Mouse (Mus musculus) MEL (cell line): ENCODE results near the gene Marveld3. TPM values are rescaled to one million over a fixed set of nuclear protein-coding genes. Genes with fewer than 3 reads are reported as not detected.

Experiments used
- DNase-seq: peaks from one replicate; pipeline ENCODE4 v3.0.0; 2011; ENCODE audit warnings: low read depth, low spot score
- H3K27ac ChIP-seq: 2 replicates; pipeline ENCODE4 v1.5.1; 2012; ENCODE audit warnings: low read depth, mild to moderate bottlenecking, control low read depth, low read length, moderate library complexity; ENCODE audit not compliant: control insufficient read depth
- H3K27me3 ChIP-seq, 2 experiments: fragments of 150-350 bp in 1 of 2; sonication (generic) in 1 of 2; 2 replicates each; pipeline ENCODE4 v1.6.1; 2012; ENCODE audit warnings: low read length in 2 of 2, mild to moderate bottlenecking in 2 of 2, improper control_type of control experiment in 1 of 2, moderate library complexity in 1 of 2; ENCODE audit not compliant: insufficient read depth in 2 of 2, control insufficient read depth in 1 of 2
- H3K36me3 ChIP-seq, 2 experiments: 2 replicates each; pipeline ENCODE4 v1.6.1; 2012 to 2014; ENCODE audit warnings: low read length in 2 of 2, improper control_type of control experiment in 1 of 2, inconsistent platforms in 1 of 2, mild to moderate bottlenecking in 1 of 2; ENCODE audit not compliant: insufficient read depth in 2 of 2, control insufficient read depth in 1 of 2
- H3K4me1 ChIP-seq, 2 experiments: fragments of 150-350 bp in 1 of 2; sonication (generic) in 1 of 2; 2 replicates each; pipeline ENCODE4 v1.6.1; 2012; ENCODE audit warnings: low read length in 2 of 2, improper control_type of control experiment in 1 of 2, mild to moderate bottlenecking in 1 of 2; ENCODE audit not compliant: insufficient read depth in 2 of 2, control insufficient read depth in 1 of 2
- H3K4me3 ChIP-seq, 2 experiments: fragments of 150-350 bp in 1 of 2; sonication (generic) in 1 of 2; 2 replicates each; pipeline ENCODE4 v1.5.1; 2012; ENCODE audit warnings: low read depth in 2 of 2, low read length in 2 of 2, mild to moderate bottlenecking in 2 of 2, moderate library complexity in 2 of 2, control low read depth in 1 of 2, improper control_type of control experiment in 1 of 2; ENCODE audit not compliant: control insufficient read depth in 1 of 2, insufficient read depth in 1 of 2
- H3K79me2 ChIP-seq: 2 replicates; pipeline ENCODE4 v1.6.1; 2012; ENCODE audit warnings: mild to moderate bottlenecking, low read length, moderate library complexity; ENCODE audit not compliant: control insufficient read depth, poor library complexity, insufficient read depth
- H3K9ac ChIP-seq: 2 replicates; pipeline ENCODE4 v1.6.1; 2012; ENCODE audit warnings: low read depth, mild to moderate bottlenecking, control low read depth, low read length, moderate library complexity; ENCODE audit not compliant: control insufficient read depth, poor library complexity, severe bottlenecking
- H3K9me3 ChIP-seq: fragments of 150-350 bp; sonication (generic); replicated peaks from 2 replicates; pipeline ENCODE4 v1.6.1; 2012; ENCODE audit warnings: mild to moderate bottlenecking, low read length, improper control_type of control experiment, moderate library complexity; ENCODE audit not compliant: insufficient read depth
- CHD2 ChIP-seq: IDR thresholded peaks from 2 replicates; pipeline ENCODE4 v1.6.1; 2011; ENCODE audit warnings: low read length, improper control_type of control experiment
- ELF1 ChIP-seq: IDR thresholded peaks from 2 replicates; pipeline ENCODE4 v1.6.1; 2014; ENCODE audit warnings: low read depth, mild to moderate bottlenecking, inconsistent platforms, low read length, improper control_type of control experiment, moderate library complexity
- EP300 ChIP-seq, 2 experiments: IDR thresholded peaks; 2 replicates each; pipeline ENCODE4 v1.6.1; 2011; ENCODE audit warnings: improper control_type of control experiment in 2 of 2, low read length in 2 of 2, low read depth in 1 of 2, mild to moderate bottlenecking in 1 of 2
- GATA1 ChIP-seq: IDR thresholded peaks from 2 replicates; pipeline ENCODE4 v1.6.1; 2011; ENCODE audit warnings: low read depth, low read length, improper control_type of control experiment
- HCFC1 ChIP-seq: IDR thresholded peaks from 2 replicates; pipeline ENCODE4 v1.6.1; 2012; ENCODE audit warnings: low read depth, mild to moderate bottlenecking, inconsistent platforms, low read length, improper control_type of control experiment, moderate library complexity
- JUND ChIP-seq: IDR thresholded peaks from 2 replicates; pipeline ENCODE4 v1.6.1; 2011; ENCODE audit warnings: low read depth, mild to moderate bottlenecking, improper control_type of control experiment, low read length
- KAT2A ChIP-seq: conservative IDR thresholded peaks from 2 replicates; pipeline ENCODE4 v1.6.1; 2012; ENCODE audit warnings: low read depth, low read length, improper control_type of control experiment, inconsistent platforms
- MAX ChIP-seq: IDR thresholded peaks from 2 replicates; pipeline ENCODE4 v1.6.1; 2011; ENCODE audit warnings: low read length, improper control_type of control experiment
- MYC ChIP-seq: IDR thresholded peaks from 2 replicates; pipeline ENCODE4 v1.6.1; 2011; ENCODE audit warnings: low read depth, mild to moderate bottlenecking, low read length, improper control_type of control experiment, moderate library complexity
- NELFE ChIP-seq: IDR thresholded peaks from 2 replicates; pipeline ENCODE4 v1.6.1; 2011; ENCODE audit warnings: low read depth, low read length, improper control_type of control experiment
- NRF1 ChIP-seq: IDR thresholded peaks from 2 replicates; pipeline ENCODE4 v1.6.1; 2014; ENCODE audit warnings: low read depth, mild to moderate bottlenecking, inconsistent platforms, low read length, improper control_type of control experiment, moderate library complexity; ENCODE audit not compliant: poor library complexity, insufficient read depth, severe bottlenecking
- POLR2AphosphoS2 ChIP-seq: IDR thresholded peaks from 2 replicates; pipeline ENCODE4 v1.6.1; 2011; ENCODE audit warnings: low read length, improper control_type of control experiment
- POLR2AphosphoS5 ChIP-seq: IDR thresholded peaks from 2 replicates; pipeline ENCODE4 v1.6.1; 2012; ENCODE audit warnings: low read depth, borderline replicate concordance, mild to moderate bottlenecking, inconsistent platforms, low read length, moderate library complexity, mixed read lengths
- RAD21 ChIP-seq: IDR thresholded peaks from 2 replicates; pipeline ENCODE4 v1.6.1; 2011; ENCODE audit warnings: mild to moderate bottlenecking, low read depth, low read length, improper control_type of control experiment
- SIN3A ChIP-seq: IDR thresholded peaks from 2 replicates; pipeline ENCODE4 v1.6.1; 2012; ENCODE audit warnings: low read length, improper control_type of control experiment, inconsistent platforms
- TAL1 ChIP-seq: IDR thresholded peaks from 2 replicates; pipeline ENCODE4 v1.6.1; 2012; ENCODE audit warnings: mild to moderate bottlenecking, inconsistent platforms, low read length, moderate library complexity, mixed read lengths
- TBP ChIP-seq: IDR thresholded peaks from 2 replicates; pipeline ENCODE4 v1.8.0; 2011; ENCODE audit warnings: low read depth, low read length, improper control_type of control experiment
- TCF12 ChIP-seq: IDR thresholded peaks from 2 replicates; pipeline ENCODE4 v1.6.1; 2014; ENCODE audit warnings: low read depth, mild to moderate bottlenecking, inconsistent platforms, low read length, improper control_type of control experiment, moderate library complexity
- UBTF ChIP-seq: IDR thresholded peaks from 2 replicates; pipeline ENCODE4 v1.6.1; 2012; ENCODE audit warnings: low read depth, mild to moderate bottlenecking, inconsistent platforms, low read length, improper control_type of control experiment, moderate library complexity, borderline replicate concordance; ENCODE audit not compliant: insufficient read depth
- USF2 ChIP-seq, 2 experiments: IDR thresholded peaks; 2 replicates each; pipeline ENCODE4 v1.6.1; 2011 to 2012; ENCODE audit warnings: improper control_type of control experiment in 2 of 2, low read length in 2 of 2, borderline replicate concordance in 1 of 2, inconsistent platforms in 1 of 2, low read depth in 1 of 2, mild to moderate bottlenecking in 1 of 2; ENCODE audit not compliant: insufficient read depth in 1 of 2
- ZMIZ1 ChIP-seq: IDR thresholded peaks from 2 replicates; pipeline ENCODE4 v1.6.1; 2012; ENCODE audit warnings: low read depth, mild to moderate bottlenecking, inconsistent platforms, low read length, improper control_type of control experiment, moderate library complexity
- ZNF384 ChIP-seq: IDR thresholded peaks from 2 replicates; pipeline ENCODE4 v1.6.1; 2012; ENCODE audit warnings: low read depth, mild to moderate bottlenecking, inconsistent platforms, low read length, improper control_type of control experiment
- polyA plus RNA-seq, 2 experiments: library from polyadenylated mRNA; stranded (reverse) in 1 of 2; unstranded in 1 of 2; fragments of >175 nt in 1 of 2; fragments of >200 nt in 1 of 2; gene quantifications; 2 replicates each; pipeline versions ENCODE4 v1.2.1 to v1.2.4; 2012; ENCODE audit warnings: low replicate concordance in 2 of 2, low read depth in 1 of 2; ENCODE audit not compliant: insufficient read length in 2 of 2, insufficient read depth in 1 of 2, missing spikeins in 1 of 2
- total RNA-seq: library from RNA; depleted of rRNA; stranded (reverse); fragments of 300-350 nt; gene quantifications from 2 replicates; pipeline ENCODE4 v1.2.3, GENCODE M21; 2012

Marveld3 gene
- total and polyA plus RNA-seq, 3 experiments: not detected

DNA sequence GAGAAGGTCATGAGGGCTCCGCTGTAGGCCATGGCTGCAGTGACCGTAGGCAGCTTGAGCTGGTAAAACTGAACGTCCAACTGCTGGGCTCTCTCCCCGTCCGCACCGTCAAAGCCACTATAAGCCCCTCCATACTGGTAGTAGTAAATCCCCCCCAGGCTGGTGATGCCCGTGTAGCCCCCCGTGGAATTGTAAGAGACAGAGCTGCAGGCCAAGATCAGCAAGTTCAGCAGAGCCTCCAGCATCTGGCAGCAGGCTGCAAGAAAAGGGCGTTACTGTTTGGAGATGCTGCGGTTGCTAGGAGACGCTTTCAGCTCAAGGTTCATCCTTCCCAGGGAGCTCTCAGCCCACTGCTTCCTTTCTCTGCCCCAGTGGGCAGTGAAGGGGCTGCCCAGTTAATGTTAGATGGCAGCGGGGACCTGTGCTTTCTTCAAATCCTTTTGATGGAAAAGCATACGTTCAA is 7.5 kb downstream of the Marveld3 start:
- no peaks in the 10 kb centered on the region for H3K27me3 ChIP-seq
- H3K36me3 ChIP-seq: no peaks in the 10 kb centered on the region
- TF ChIP-seq KAT2A (no peak), UBTF (no peak), GATA1 (no peak), TBP (no peak), ELF1 (no peak), ZMIZ1 (no peak), POLR2AphosphoS2 (no peak), TAL1 (no peak), EP300 (IDR thresholded peaks at IDR 0.05; ENCODE audit: low read depth in 1 of 2, low read length in 2 of 2) (no peak), USF2 (IDR thresholded peaks at IDR 0.05; ENCODE audit: borderline replicate concordance in 1 of 2, insufficient read depth in 1 of 2, low read depth in 1 of 2, low read length in 2 of 2) (no peak), HCFC1 (no peak), MAX (no peak), POLR2AphosphoS5 (no peak)
- no peak overlapping the region for H3K4me3 ChIP-seq
- H3K27ac ChIP-seq: no peak overlapping the region
- H3K4me1 ChIP-seq: no peaks in the 10 kb centered on the region
- no peak for DNase-seq
- no peak overlapping the region for H3K9ac ChIP-seq
- no peaks in the 10 kb centered on the region for H3K79me2 ChIP-seq
- H3K9me3 ChIP-seq: no peaks in the 10 kb centered on the region

GRCm38 (mm10) chr8:109952171-109952570 is 9.8 kb downstream of the Marveld3 start:
- DNase-seq: no peak

GRCm38 (mm10) chr8:109948285-109948564 is 13.8 kb downstream of the Marveld3 start:
- no peaks in the 10 kb centered on the region for H3K9me3 ChIP-seq
- TF ChIP-seq MYC: no peak
- no peak for TF ChIP-seq ZNF384
- no peak for TF ChIP-seq TCF12
- TF ChIP-seq MAX: no peak
- TF ChIP-seq POLR2AphosphoS2: no peak
- no peak for TF ChIP-seq CHD2
- no peak for TF ChIP-seq NRF1
- no peak for TF ChIP-seq NELFE
- peaks cover 0 to 5% of the 10 kb centered on the region in 2 experiments; a peak in 1 of 4 replicates for H3K4me1 ChIP-seq
- no peak overlapping the region for H3K27ac ChIP-seq
- no peaks in the 10 kb centered on the region for H3K79me2 ChIP-seq
- H3K9ac ChIP-seq: no peak overlapping the region
- no peaks in the 10 kb centered on the region for H3K27me3 ChIP-seq
- no peak for DNase-seq
- no peak overlapping the region for H3K4me3 ChIP-seq
- H3K36me3 ChIP-seq: no peaks in the 10 kb centered on the region

More at GRCm38 (mm10) chr8:109952171-109952570, 9.8 kb downstream of the Marveld3 start:
- Histone ChIP-seq H3K4me3 (no peak overlapping the region), H3K36me3 (no peaks in the 10 kb centered on the region), H3K9ac (no peak overlapping the region)
- TF ChIP-seq ZMIZ1 (no peak), JUND (no peak), ELF1 (no peak), TAL1 (no peak), MAX (no peak), CHD2 (no peak), SIN3A (no peak), RAD21 (no peak)
- TF ChIP-seq, all 39 proteins: peak for 0
- no peaks in the 10 kb centered on the region for H3K27me3 ChIP-seq
- no peaks in the 10 kb centered on the region for H3K79me2 ChIP-seq
- H3K27ac ChIP-seq: no peak overlapping the region
- no peaks in the 10 kb centered on the region for H3K9me3 ChIP-seq
- no peaks in the 10 kb centered on the region for H3K4me1 ChIP-seq
